9 mouse cellular contexts compared by ENCODE assay signal in genomic region chr4:154023754-154024601, GRCm38 (mm10). TPM values are rescaled to one million over a fixed set of nuclear protein-coding genes. Genes with fewer than 3 reads are reported as not detected.
A peak's percentile ranks its signal among the peaks of the same experiment; 100 is the strongest.
DNase-seq lines count a peak whose midpoint lies in the region; ATAC-seq and TF ChIP-seq lines count a peak whose summit lies in the region.
"Had no signal": no experiment of that assay in that cellular context is flagged by ENCODE, and none has a peak within 500 bp of the region (broad histone marks: within the 10 kb centered on the region; RNA-seq: fewer than 3 reads in every experiment).

No protein-coding gene starts in this region.

- H3K27me3 ChIP-seq in heart, embryonic 12.5 days (replicated peaks) = peaks cover 5% of the 10 kb centered on the region; the same call in 1 of the 2 replicates
- no peaks in the 10 kb centered on the region for H3K27me3 ChIP-seq in kidney, postnatal 0 days (ENCODE audit: insufficient read depth, low read length)
- peaks cover 2% of the 10 kb centered on the region; the same call in 1 of the 2 replicates for H3K27me3 ChIP-seq in spleen, adult 2 months (ENCODE audit: control insufficient read depth, insufficient read depth, low read length)

- H3K9ac ChIP-seq in heart, embryonic 12.5 days = peak overlapping the region; percentile 80
- H3K9ac ChIP-seq in kidney, postnatal 0 days (ENCODE audit: low read depth, low read length) = 0 out of 2 replicates have a peak overlapping the region, but pooled peaks have one; percentile 6

- peak overlapping the region; percentile 87 for H3K4me2 ChIP-seq in heart, embryonic 12.5 days
- H3K4me2 ChIP-seq in kidney, postnatal 0 days (ENCODE audit: low read length) = peak overlapping the region; percentile 59; the same call in 1 of the 2 replicates

- peaks cover 47% of the 10 kb centered on the region for H3K4me1 ChIP-seq in heart, embryonic 12.5 days (replicated peaks)
- peaks cover 35% of the 10 kb centered on the region for H3K4me1 ChIP-seq in kidney, postnatal 0 days (replicated peaks; ENCODE audit: insufficient read depth, low read length)
- no peaks in the 10 kb centered on the region; the same call in 1 of the 2 replicates for H3K4me1 ChIP-seq in spleen, adult 2 months (ENCODE audit: control insufficient read depth, insufficient read depth, insufficient read length)

- H3K4me3 ChIP-seq in heart, embryonic 12.5 days = peak overlapping the region; percentile 56
- no peak overlapping the region for H3K4me3 ChIP-seq in kidney, postnatal 0 days (replicated peaks; ENCODE audit: low read depth, low read length)
- H3K4me3 ChIP-seq in spleen, adult 2 months (ENCODE audit: extremely low read depth, insufficient read depth, insufficient read length) = 0 out of 2 replicates have a peak overlapping the region, but pooled peaks have one; percentile 3
- H3K4me3 ChIP-seq: heart, adult 2 months had no signal

- DNase-seq in heart, postnatal 36 days = no peak
- peak; percentile 7 for DNase-seq in 416B (ENCODE audit: low read depth)
- peak; percentile 16 for DNase-seq in embryo, embryonic 10.5 days (ENCODE audit: low spot score)
- DNase-seq in kidney, postnatal 0 days (ENCODE audit: low spot score) = peak; percentile 25
- no peak for DNase-seq in spleen, adult 2 months (ENCODE audit: low read depth in 1 of 2, low spot score in 2 of 2)
- no peak for DNase-seq in T-cell, adult 2 months (ENCODE audit: low spot score)
- no peak for DNase-seq in urinary bladder, adult 2 months (ENCODE audit: low spot score)

- H3K36me3 ChIP-seq in heart, embryonic 12.5 days = peaks cover 42% of the 10 kb centered on the region
- peaks cover 28% of the 10 kb centered on the region for H3K36me3 ChIP-seq in kidney, postnatal 0 days (ENCODE audit: insufficient read depth, low read length)
- peaks cover 11% of the 10 kb centered on the region for H3K36me3 ChIP-seq in spleen, adult 2 months (ENCODE audit: control insufficient read depth, insufficient read depth, low read length)

- TF ChIP-seq CTCF in kidney, postnatal 0 days (IDR thresholded peaks at IDR 0.05; ENCODE audit: low read depth) = no peak
- no peak for TF ChIP-seq CTCF in spleen, adult 2 months (IDR thresholded peaks at IDR 0.05; ENCODE audit: extremely low read depth, insufficient read depth, insufficient read length, insufficient replicate concordance)

- no peaks in the 10 kb centered on the region for H3K9me3 ChIP-seq in heart, embryonic 12.5 days (replicated peaks)
- H3K9me3 ChIP-seq in kidney, postnatal 0 days (replicated peaks; ENCODE audit: low read length) = no peaks in the 10 kb centered on the region

- WGBS in heart, embryonic 12.5 days = 8% methylated on average over 8 of the region's 8 CpGs
- 13% methylated on average over 8 of the region's 8 CpGs for WGBS in kidney, postnatal 0 days
- WGBS in spleen, adult 2 months = 33% methylated on average over 8 of the region's 8 CpGs

- intact Hi-C loops in heart, postnatal 36 days (cut with DNase I) = no loop called here

- peak; percentile 79 for ATAC-seq in heart, embryonic 12.5 days (ENCODE audit: insufficient number of reproducible peaks, low FRiP score)
- no peak for ATAC-seq in kidney, postnatal 0 days (replicated peaks; ENCODE audit: low FRiP score, low read depth)

- TF ChIP-seq POLR2A in spleen, adult 2 months (IDR thresholded peaks at IDR 0.05; ENCODE audit: low read depth, low read length) = no peak

- H3K27ac ChIP-seq in heart, embryonic 12.5 days (ENCODE audit: poor library complexity, severe bottlenecking) = peak overlapping the region; percentile 71
- peak overlapping the region; percentile 88 for H3K27ac ChIP-seq in kidney, postnatal 0 days
- peak overlapping the region; percentile 36 for H3K27ac ChIP-seq in spleen, adult 2 months (ENCODE audit: insufficient read depth, low read length)
- H3K27ac ChIP-seq: heart, adult 2 months had no signal

RNA-seq across cellular contexts. Expression of gene Smim1, which starts 2.1 kb away (rescaled TPM):
- 64.6 and 77.0 TPM in 2 replicates for polyA plus RNA-seq in heart, embryonic 12.5 days (2016; fragmentation: Nextera tagmentation; extraction: Ambion mirVana)
- 1 to 10 TPM; 5.9 to 7.0 TPM for total RNA-seq in heart, postnatal 36 days (2021)
- 98.9 and 100.0 TPM in 2 replicates for polyA plus RNA-seq in kidney, postnatal 0 days (2015; fragmentation: Nextera tagmentation; extraction: Ambion mirVana)
- polyA plus RNA-seq in spleen, adult 2 months (2012; rRNA removed) = 30.5 and 36.3 TPM in 2 replicates
- polyA plus RNA-seq in urinary bladder, adult 2 months (2012; rRNA removed) = 46.9 and 48.1 TPM in 2 replicates

RNA-seq across cellular contexts. Expression of gene Lrrc47, which starts 12.4 kb away (rescaled TPM):
- 21.8 and 27.2 TPM in 2 replicates for polyA plus RNA-seq in heart, embryonic 12.5 days (2016; fragmentation: Nextera tagmentation; extraction: Ambion mirVana)
- total RNA-seq in heart, postnatal 36 days (2021) = 10 to 100 TPM; 30.6 to 33.1 TPM
- polyA plus RNA-seq in kidney, postnatal 0 days (2015; fragmentation: Nextera tagmentation; extraction: Ambion mirVana) = 20.3 and 22.7 TPM in 2 replicates
- polyA plus RNA-seq in spleen, adult 2 months (2012; rRNA removed) = 47.2 and 71.0 TPM in 2 replicates
- 26.7 and 28.7 TPM in 2 replicates for polyA plus RNA-seq in urinary bladder, adult 2 months (2012; rRNA removed)

RNA-seq across cellular contexts. Expression of gene Ccdc27, which starts 18.5 kb away (rescaled TPM):
- 0.09 and 0.10 TPM in 2 replicates for polyA plus RNA-seq in heart, embryonic 12.5 days (2016; fragmentation: Nextera tagmentation; extraction: Ambion mirVana)
- not detected for total RNA-seq in heart, postnatal 36 days (2021)
- polyA plus RNA-seq in kidney, postnatal 0 days (2015; fragmentation: Nextera tagmentation; extraction: Ambion mirVana) = 0.05 and 0.08 TPM in 2 replicates
- polyA plus RNA-seq in spleen, adult 2 months (2012; rRNA removed) = not detected in 2 replicates
- not detected in 2 replicates for polyA plus RNA-seq in urinary bladder, adult 2 months (2012; rRNA removed)
- total RNA-seq: heart, adult 2 months had no signal
- polyA plus RNA-seq: heart, adult 2 months had no signal

RNA-seq across cellular contexts. Expression of gene Cep104, which starts 49.0 kb away (rescaled TPM):
- 17.3 and 18.0 TPM in 2 replicates for polyA plus RNA-seq in heart, embryonic 12.5 days (2016; fragmentation: Nextera tagmentation; extraction: Ambion mirVana)
- total RNA-seq in heart, postnatal 36 days (2021) = 10 to 100 TPM; 28.0 to 29.6 TPM
- polyA plus RNA-seq in kidney, postnatal 0 days (2015; fragmentation: Nextera tagmentation; extraction: Ambion mirVana) = 8.7 and 10.9 TPM in 2 replicates
- 8.6 and 9.6 TPM in 2 replicates for polyA plus RNA-seq in spleen, adult 2 months (2012; rRNA removed)
- 9.9 and 14.0 TPM in 2 replicates for polyA plus RNA-seq in urinary bladder, adult 2 months (2012; rRNA removed)

RNA-seq across cellular contexts. Expression of gene Dffb, which starts 49.1 kb away (rescaled TPM):
- 5.6 and 6.5 TPM in 2 replicates for polyA plus RNA-seq in heart, embryonic 12.5 days (2016; fragmentation: Nextera tagmentation; extraction: Ambion mirVana)
- total RNA-seq in heart, postnatal 36 days (2021) = 1 to 10 TPM; 3.7 to 4.4 TPM
- 9.7 and 10.7 TPM in 2 replicates for polyA plus RNA-seq in kidney, postnatal 0 days (2015; fragmentation: Nextera tagmentation; extraction: Ambion mirVana)
- polyA plus RNA-seq in spleen, adult 2 months (2012; rRNA removed) = 23.1 and 33.5 TPM in 2 replicates
- polyA plus RNA-seq in urinary bladder, adult 2 months (2012; rRNA removed) = 10.5 and 14.1 TPM in 2 replicates

Comparison
In these comparisons a context has a peak if more than half of its experiments do, and no peak if none do; other contexts are left out.
1. H3K27ac ChIP-seq: peak in every context shown above with its lines; median percentile 88 in kidney, postnatal 0 days; 71 in heart, embryonic 12.5 days; 36 in spleen, adult 2 months.
2. DNase-seq: peak in 416B (single experiment), embryo, embryonic 10.5 days (single experiment) and kidney, postnatal 0 days (single experiment); none in heart, postnatal 36 days (0 of 2), spleen, adult 2 months (0 of 2), T-cell, adult 2 months (single experiment) and urinary bladder, adult 2 months (single experiment).